Mouse (Mus musculus) MEL (cell line): ENCODE measurements around the gene Aim2. TPM values are rescaled to one million over a fixed set of nuclear protein-coding genes. Genes with fewer than 3 reads are reported as not detected.

ENCODE experiments used
- DNase-seq: peaks from one replicate; pipeline ENCODE4 v3.0.0; 2011; ENCODE audit warnings: low read depth, low spot score
- H3K27ac ChIP-seq: 2 replicates; pipeline ENCODE4 v1.5.1; 2012; ENCODE audit warnings: low read depth, mild to moderate bottlenecking, control low read depth, low read length, moderate library complexity; ENCODE audit not compliant: control insufficient read depth
- H3K27me3 ChIP-seq, 2 experiments: fragments of 150-350 bp in 1 of 2; sonication (generic) in 1 of 2; 2 replicates each; pipeline ENCODE4 v1.6.1; 2012; ENCODE audit warnings: low read length in 2 of 2, mild to moderate bottlenecking in 2 of 2, improper control_type of control experiment in 1 of 2, moderate library complexity in 1 of 2; ENCODE audit not compliant: insufficient read depth in 2 of 2, control insufficient read depth in 1 of 2
- H3K36me3 ChIP-seq, 2 experiments: 2 replicates each; pipeline ENCODE4 v1.6.1; 2012 to 2014; ENCODE audit warnings: low read length in 2 of 2, improper control_type of control experiment in 1 of 2, inconsistent platforms in 1 of 2, mild to moderate bottlenecking in 1 of 2; ENCODE audit not compliant: insufficient read depth in 2 of 2, control insufficient read depth in 1 of 2
- H3K4me1 ChIP-seq, 2 experiments: fragments of 150-350 bp in 1 of 2; sonication (generic) in 1 of 2; 2 replicates each; pipeline ENCODE4 v1.6.1; 2012; ENCODE audit warnings: low read length in 2 of 2, improper control_type of control experiment in 1 of 2, mild to moderate bottlenecking in 1 of 2; ENCODE audit not compliant: insufficient read depth in 2 of 2, control insufficient read depth in 1 of 2
- H3K4me3 ChIP-seq, 2 experiments: fragments of 150-350 bp in 1 of 2; sonication (generic) in 1 of 2; 2 replicates each; pipeline ENCODE4 v1.5.1; 2012; ENCODE audit warnings: low read depth in 2 of 2, low read length in 2 of 2, mild to moderate bottlenecking in 2 of 2, moderate library complexity in 2 of 2, control low read depth in 1 of 2, improper control_type of control experiment in 1 of 2; ENCODE audit not compliant: control insufficient read depth in 1 of 2, insufficient read depth in 1 of 2
- H3K79me2 ChIP-seq: 2 replicates; pipeline ENCODE4 v1.6.1; 2012; ENCODE audit warnings: mild to moderate bottlenecking, low read length, moderate library complexity; ENCODE audit not compliant: control insufficient read depth, poor library complexity, insufficient read depth
- H3K9ac ChIP-seq: 2 replicates; pipeline ENCODE4 v1.6.1; 2012; ENCODE audit warnings: low read depth, mild to moderate bottlenecking, control low read depth, low read length, moderate library complexity; ENCODE audit not compliant: control insufficient read depth, poor library complexity, severe bottlenecking
- H3K9me3 ChIP-seq: fragments of 150-350 bp; sonication (generic); replicated peaks from 2 replicates; pipeline ENCODE4 v1.6.1; 2012; ENCODE audit warnings: mild to moderate bottlenecking, low read length, improper control_type of control experiment, moderate library complexity; ENCODE audit not compliant: insufficient read depth
- BHLHE40 ChIP-seq: IDR thresholded peaks from 2 replicates; pipeline ENCODE4 v1.6.1; 2012; ENCODE audit warnings: low read depth, mild to moderate bottlenecking, inconsistent platforms, low read length, improper control_type of control experiment, borderline replicate concordance
- E2F4 ChIP-seq: IDR thresholded peaks from 2 replicates; pipeline ENCODE4 v1.6.1; 2011; ENCODE audit warnings: low read depth, low read length, improper control_type of control experiment, borderline replicate concordance
- ELF1 ChIP-seq: IDR thresholded peaks from 2 replicates; pipeline ENCODE4 v1.6.1; 2014; ENCODE audit warnings: low read depth, mild to moderate bottlenecking, inconsistent platforms, low read length, improper control_type of control experiment, moderate library complexity
- ETS1 ChIP-seq: IDR thresholded peaks from 2 replicates; pipeline ENCODE4 v1.6.1; 2012; ENCODE audit warnings: low read depth, mild to moderate bottlenecking, inconsistent platforms, low read length, improper control_type of control experiment, moderate library complexity
- GATA1 ChIP-seq: IDR thresholded peaks from 2 replicates; pipeline ENCODE4 v1.6.1; 2011; ENCODE audit warnings: low read depth, low read length, improper control_type of control experiment
- HCFC1 ChIP-seq: IDR thresholded peaks from 2 replicates; pipeline ENCODE4 v1.6.1; 2012; ENCODE audit warnings: low read depth, mild to moderate bottlenecking, inconsistent platforms, low read length, improper control_type of control experiment, moderate library complexity
- KAT2A ChIP-seq: conservative IDR thresholded peaks from 2 replicates; pipeline ENCODE4 v1.6.1; 2012; ENCODE audit warnings: low read depth, low read length, improper control_type of control experiment, inconsistent platforms
- NELFE ChIP-seq: IDR thresholded peaks from 2 replicates; pipeline ENCODE4 v1.6.1; 2011; ENCODE audit warnings: low read depth, low read length, improper control_type of control experiment
- NRF1 ChIP-seq: IDR thresholded peaks from 2 replicates; pipeline ENCODE4 v1.6.1; 2014; ENCODE audit warnings: low read depth, mild to moderate bottlenecking, inconsistent platforms, low read length, improper control_type of control experiment, moderate library complexity; ENCODE audit not compliant: poor library complexity, insufficient read depth, severe bottlenecking
- POLR2A ChIP-seq, 2 experiments: IDR thresholded peaks; 2 replicates each; pipeline ENCODE4 v1.6.1; 2011 to 2012; ENCODE audit warnings: low read length in 2 of 2, mild to moderate bottlenecking in 2 of 2, control low read depth in 1 of 2, improper control_type of control experiment in 1 of 2, low read depth in 1 of 2, moderate library complexity in 1 of 2; ENCODE audit not compliant: control insufficient read depth in 1 of 2, insufficient read depth in 1 of 2, poor library complexity in 1 of 2
- POLR2AphosphoS2 ChIP-seq: IDR thresholded peaks from 2 replicates; pipeline ENCODE4 v1.6.1; 2011; ENCODE audit warnings: low read length, improper control_type of control experiment
- SIN3A ChIP-seq: IDR thresholded peaks from 2 replicates; pipeline ENCODE4 v1.6.1; 2012; ENCODE audit warnings: low read length, improper control_type of control experiment, inconsistent platforms
- UBTF ChIP-seq: IDR thresholded peaks from 2 replicates; pipeline ENCODE4 v1.6.1; 2012; ENCODE audit warnings: low read depth, mild to moderate bottlenecking, inconsistent platforms, low read length, improper control_type of control experiment, moderate library complexity, borderline replicate concordance; ENCODE audit not compliant: insufficient read depth
- USF1 ChIP-seq: IDR thresholded peaks from 2 replicates; pipeline ENCODE4 v1.6.1; 2014; ENCODE audit warnings: low read depth, mild to moderate bottlenecking, inconsistent platforms, low read length, improper control_type of control experiment, moderate library complexity
- ZMIZ1 ChIP-seq: IDR thresholded peaks from 2 replicates; pipeline ENCODE4 v1.6.1; 2012; ENCODE audit warnings: low read depth, mild to moderate bottlenecking, inconsistent platforms, low read length, improper control_type of control experiment, moderate library complexity
- polyA plus RNA-seq, 2 experiments: library from polyadenylated mRNA; stranded (reverse) in 1 of 2; unstranded in 1 of 2; fragments of >175 nt in 1 of 2; fragments of >200 nt in 1 of 2; gene quantifications; 2 replicates each; pipeline versions ENCODE4 v1.2.1 to v1.2.4; 2012; ENCODE audit warnings: low replicate concordance in 2 of 2, low read depth in 1 of 2; ENCODE audit not compliant: insufficient read length in 2 of 2, insufficient read depth in 1 of 2, missing spikeins in 1 of 2
- total RNA-seq: library from RNA; depleted of rRNA; stranded (reverse); fragments of 300-350 nt; gene quantifications from 2 replicates; pipeline ENCODE4 v1.2.3, GENCODE M21; 2012

The Aim2 gene
- total and polyA plus RNA-seq, 3 experiments = 2.3 to 9.1 TPM; not detected in 1

DNA sequence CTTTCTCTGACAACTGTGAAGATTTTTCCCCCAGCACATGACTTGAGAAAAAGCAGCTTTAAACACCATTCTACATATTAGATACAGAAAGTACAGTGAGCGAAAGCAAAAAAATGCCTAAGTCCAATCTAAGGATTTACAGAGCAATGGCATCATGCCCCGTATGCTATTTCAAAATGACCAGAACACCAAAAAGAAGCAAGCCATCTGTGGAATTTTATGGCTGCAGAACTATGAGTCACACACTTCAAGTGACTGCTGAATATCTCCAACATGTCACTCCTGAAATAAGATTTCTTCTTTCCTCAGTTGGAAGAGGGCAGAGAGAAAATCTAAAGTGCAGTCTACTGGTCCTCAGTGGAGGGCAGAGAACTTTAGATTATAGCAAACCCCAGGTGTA, 12.8 kb downstream of the Aim2 start:
- H3K9me3 ChIP-seq = no peaks in the 10 kb centered on the region
- H3K4me1 ChIP-seq = no peaks in the 10 kb centered on the region
- no peak overlapping the region for H3K27ac ChIP-seq
- DNase-seq = no peak
- no peaks in the 10 kb centered on the region for H3K79me2 ChIP-seq
- H3K27me3 ChIP-seq = no peaks in the 10 kb centered on the region
- no peak for TF ChIP-seq BHLHE40
- TF ChIP-seq, all 39 proteins: peak for 0
- no peak overlapping the region for H3K4me3 ChIP-seq
- no peaks in the 10 kb centered on the region for H3K36me3 ChIP-seq
- no peak overlapping the region for H3K9ac ChIP-seq

- no peaks in the 10 kb centered on the region for H3K27me3 ChIP-seq
- DNase-seq = no peak
- no peaks in the 10 kb centered on the region for H3K36me3 ChIP-seq
- TF ChIP-seq USF1 (no peak), KAT2A (no peak), NRF1 (no peak), NELFE (no peak), ELF1 (no peak), POLR2A (IDR thresholded peaks at IDR 0.05; ENCODE audit: control insufficient read depth in 1 of 2, insufficient read depth in 1 of 2, low read depth in 1 of 2, low read length in 2 of 2, poor library complexity in 1 of 2) (no peak), GATA1 (no peak), SIN3A (no peak), POLR2AphosphoS2 (no peak), UBTF (no peak), HCFC1 (no peak), E2F4 (no peak), ETS1 (no peak), ZMIZ1 (no peak)
- H3K9me3 ChIP-seq = no peaks in the 10 kb centered on the region
- no peak overlapping the region for H3K9ac ChIP-seq
- no peak overlapping the region for H3K4me3 ChIP-seq
- H3K27ac ChIP-seq = no peak overlapping the region
- H3K79me2 ChIP-seq = no peaks in the 10 kb centered on the region
- H3K4me1 ChIP-seq = no peaks in the 10 kb centered on the region
Measured at GRCm38 (mm10) chr1:173364125-173364800, 13.6 kb downstream of the Aim2 start.
